Mouse (Mus musculus) heart, postnatal 10 days (tissue): Measurements from ENCODE around the gene Itga10. TPM values are rescaled to one million over a fixed set of nuclear protein-coding genes. Genes with fewer than 3 reads are reported as not detected.
"Not testable (repeated sequence)": the region's sequence is repeated elsewhere in the genome, so short reads cannot be mapped to it uniquely, and the experiment has no call there.

Experiments used
- DNase-seq, 2 experiments: peaks; one replicate each; pipeline ENCODE4 v3.0.0; 2021
- intact Hi-C: fragments of 180-260 bp; cut with DNase I; formaldehyde crosslinking; loops from one replicate; pipeline ENCODE4 v1.15.1; 2025
- total RNA-seq, 2 experiments: library from RNA; stranded (reverse); gene quantifications; 2 replicates each; pipeline ENCODE4 v1.2.3; 2021

Gene Itga10
- total RNA-seq, 2 experiments from 2014 or later: 0.60 to 1.5 TPM

- DNase-seq: no peak
- intact Hi-C loops: no loop called here
Observed at GRCm38 (mm10) chr3:96675690-96676089, 30.3 kb downstream of the Itga10 start.

GRCm38 (mm10) chr3:96678456-96678855, 33.1 kb downstream of the Itga10 start:
- intact Hi-C loops: no loop called here
- DNase-seq: no peak

DNA sequence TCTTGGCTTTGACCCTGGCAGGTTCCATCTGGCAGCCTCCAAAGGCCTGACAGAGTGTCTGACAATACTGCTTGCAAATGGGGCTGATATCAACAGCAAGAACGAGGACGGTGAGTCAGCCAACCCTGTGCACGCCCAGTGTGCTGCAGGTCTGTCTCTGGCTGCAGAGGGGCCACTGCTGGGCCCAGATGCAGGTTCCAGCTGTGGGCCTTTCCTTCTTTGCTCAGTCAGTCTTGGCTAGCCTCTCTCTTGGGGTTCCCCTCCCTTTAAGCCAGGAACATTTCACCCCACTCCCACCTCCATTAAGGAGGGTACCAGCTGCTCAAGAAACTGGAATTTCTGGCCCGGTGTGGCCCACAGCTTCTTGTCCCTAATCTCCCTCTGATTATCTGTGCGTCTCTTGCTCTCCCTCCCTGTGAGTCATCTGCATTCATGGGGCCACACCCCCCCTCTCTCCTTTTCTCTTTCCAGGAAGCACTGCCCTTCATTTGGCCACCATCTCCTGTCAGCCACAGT, 33.8 kb downstream of the Itga10 start:
- no peak for DNase-seq
- intact Hi-C loops: no loop called here

GRCm38 (mm10) chr3:96680269-96680956, 35.0 kb downstream of the Itga10 start:
- no peak for DNase-seq
- intact Hi-C loops: no loop called here

GRCm38 (mm10) chr3:96683496-96683895, 38.1 kb downstream of the Itga10 start:
- no peak for DNase-seq
- intact Hi-C loops: no loop called here

GRCm38 (mm10) chr3:96684151-96684821, 38.9 kb downstream of the Itga10 start:
- DNase-seq: peak in 1 of 2 experiments; percentile 34
- intact Hi-C loops: no loop called here

DNA sequence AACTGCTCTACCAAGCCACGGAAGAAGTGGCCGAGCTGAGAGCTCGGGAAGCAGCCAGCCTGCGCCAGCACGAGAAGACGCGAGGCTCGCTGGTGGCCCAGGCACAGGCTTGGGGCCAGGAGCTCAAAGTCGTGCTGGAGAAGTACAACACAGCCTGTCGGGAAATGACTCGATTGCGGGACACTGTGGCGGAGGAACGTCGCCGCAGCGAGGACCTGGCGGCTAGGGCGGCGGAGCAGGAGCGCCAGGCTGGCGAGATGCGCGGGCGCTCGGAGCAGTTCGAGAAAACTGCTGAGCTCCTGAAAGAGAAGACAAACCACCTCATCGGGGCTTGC, 39.4 kb downstream of the Itga10 start:
- intact Hi-C loops: no loop called here
- peak in 1 of 2 experiments; percentile 32 for DNase-seq

DNA sequence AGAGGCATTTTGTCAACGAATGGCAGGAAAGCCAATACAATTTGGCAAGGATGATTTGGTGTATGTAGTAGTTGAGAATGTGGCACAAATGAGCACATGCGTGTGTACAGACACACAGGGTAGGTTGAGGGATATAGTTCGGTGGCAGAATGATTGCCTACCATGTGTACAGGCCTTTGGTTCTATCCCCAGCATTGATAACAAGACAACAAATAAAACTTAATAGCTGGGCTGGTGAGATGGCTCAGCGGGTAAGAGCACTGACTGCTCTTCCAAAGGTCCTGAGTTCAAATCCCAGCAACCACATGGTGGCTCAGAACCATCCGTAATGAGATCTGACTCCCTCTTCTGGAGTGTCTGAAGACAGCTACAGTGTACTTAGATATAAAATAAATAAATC, 40.7 kb downstream of the Itga10 start:
- intact Hi-C loops, DNase-seq: not testable (repeated sequence)

DNA sequence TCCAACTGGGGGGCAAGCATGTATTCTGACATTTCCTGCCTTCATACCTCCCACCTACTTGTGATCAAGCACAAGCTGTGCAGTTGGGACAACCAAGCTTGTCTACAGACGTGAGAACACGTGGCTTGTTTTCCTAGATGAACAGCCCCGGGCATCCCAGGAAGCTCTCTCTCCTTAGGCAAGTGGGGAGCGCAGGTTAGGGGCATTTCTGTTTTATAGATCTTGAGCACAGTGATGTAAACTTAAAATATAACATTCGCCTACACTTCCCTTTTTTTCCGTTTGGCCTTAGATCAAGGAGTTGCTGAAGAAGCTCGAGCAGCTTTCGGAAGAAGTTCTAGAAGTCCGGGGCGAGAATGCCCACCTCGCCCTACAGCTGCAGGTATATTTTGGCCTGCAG, 43.5 kb downstream of the Itga10 start:
- no peak for DNase-seq
- intact Hi-C loops: no loop called here

DNA sequence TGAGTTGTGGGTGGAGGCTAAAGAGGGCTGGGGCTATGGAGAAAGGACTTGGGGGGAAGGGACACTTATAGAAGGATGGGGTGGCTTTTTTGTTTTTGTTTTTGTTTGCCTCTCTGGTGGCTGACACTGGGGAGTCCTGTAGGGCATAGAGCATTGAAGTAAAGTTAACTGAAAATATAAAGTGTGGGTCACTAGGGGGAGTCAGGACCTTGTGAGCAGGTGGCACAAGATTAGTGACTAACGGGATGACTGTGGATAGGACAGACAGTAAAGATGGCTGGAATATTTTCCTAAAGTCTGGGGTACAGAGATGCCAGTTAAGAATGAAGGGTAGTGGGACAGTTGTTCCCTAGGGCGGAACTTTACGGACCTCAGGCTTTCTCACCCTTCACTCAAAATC, 44.9 kb downstream of the Itga10 start:
- intact Hi-C loops: no loop called here
- no peak for DNase-seq

DNA sequence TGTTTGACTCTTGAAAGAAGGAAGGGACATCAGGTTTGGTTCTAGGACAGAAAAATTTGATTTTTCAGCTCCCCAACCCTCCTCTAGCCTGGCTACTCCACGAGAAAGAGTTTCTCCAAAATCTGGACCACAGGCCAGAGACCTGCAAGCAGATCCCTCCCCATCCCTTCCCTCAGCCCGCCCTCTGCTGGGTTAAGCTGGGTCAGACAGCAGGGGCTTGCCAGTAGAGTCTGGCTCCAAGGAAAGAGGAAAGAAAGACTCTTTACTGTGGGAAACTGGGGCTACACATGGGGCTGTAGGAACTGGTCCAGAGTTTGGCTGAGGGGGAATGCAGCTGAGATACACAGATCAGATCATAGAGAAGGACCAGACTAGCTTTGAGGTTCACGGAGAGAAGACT, 47.1 kb downstream of the Itga10 start:
- peak; percentile 63 to 76 for DNase-seq

GRCm38 (mm10) chr3:96693579-96693978, 48.2 kb downstream of the Itga10 start:
- DNase-seq: no peak
- intact Hi-C loops: no loop called here

More for the DNA sequence above, 47.1 kb downstream of the Itga10 start:
- intact Hi-C loops: no loop called here

DNA sequence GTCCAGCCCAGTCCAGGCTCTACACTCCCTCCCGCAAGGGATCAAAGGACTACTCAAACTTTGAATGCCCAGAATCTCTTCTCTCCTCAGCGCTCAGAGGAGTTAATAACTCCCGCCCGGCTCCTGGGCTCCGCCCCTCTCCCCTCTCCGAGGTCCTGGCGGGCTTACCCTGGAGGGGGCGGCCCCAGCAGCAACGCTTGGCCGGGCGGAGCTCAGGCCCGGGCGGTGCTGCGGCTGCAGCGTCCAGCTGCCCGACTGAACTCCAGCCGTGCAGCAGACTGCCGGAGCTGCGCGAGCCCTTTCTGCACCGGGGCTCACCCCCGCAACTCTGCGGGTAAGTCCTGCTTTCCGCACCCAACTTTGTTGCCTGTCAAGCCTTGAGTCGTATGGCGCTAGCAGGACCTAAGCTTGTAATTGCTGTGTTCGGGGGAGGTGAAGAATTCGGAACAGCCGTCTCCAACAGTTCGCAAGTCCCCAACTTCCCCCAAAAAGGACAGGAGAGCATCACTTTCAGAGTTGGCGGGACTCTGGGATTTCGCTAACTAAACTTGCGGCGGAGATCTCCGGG, 50.9 kb downstream of the Itga10 start, which contains the start of gene Pias3:
Pias3 (plus strand) TSS at position 187 of the 568 bp plus-strand sequence.
- DNase-seq: peak; percentile 88 to 91
- intact Hi-C loops: loop anchor here (5.0 kb wide), 1 partner anchor 59 kb away; the partner anchor contains the start of genes Gm42957 and Pex11b

GRCm38 (mm10) chr3:96696766-96697732, 51.7 kb downstream of the Itga10 start:
- intact Hi-C loops: loop anchor here (5.0 kb wide), 1 partner anchor 60 kb away; the partner anchor contains the start of genes Gm42957 and Pex11b
- peak; percentile 92 to 95 for DNase-seq

- intact Hi-C loops: loop anchor here (5.0 kb wide), 1 partner anchor 62 kb away; the partner anchor contains the start of genes Gm42957 and Pex11b
- no peak for DNase-seq
Observed at GRCm38 (mm10) chr3:96698993-96699690, 53.8 kb downstream of the Itga10 start.

DNA sequence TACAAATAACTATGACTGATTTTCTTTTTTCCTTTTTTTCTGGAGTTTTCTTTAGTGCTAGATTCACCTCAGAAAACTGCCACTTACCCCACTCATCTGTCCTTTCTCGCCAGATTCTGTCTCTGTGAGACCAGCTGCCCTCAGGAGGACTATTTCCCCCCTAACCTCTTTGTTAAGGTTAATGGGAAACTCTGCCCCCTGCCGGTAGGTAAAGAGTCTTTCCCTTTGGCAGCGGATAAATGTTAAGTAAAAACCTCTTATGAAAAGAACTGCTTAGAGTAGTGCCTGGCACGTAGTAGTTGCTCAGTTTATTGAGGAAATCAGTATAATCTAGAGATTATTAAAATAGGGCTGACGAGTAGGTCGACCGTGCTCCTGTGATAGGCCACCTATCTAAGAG, 55.0 kb downstream of the Itga10 start:
- peak in 1 of 2 experiments; percentile 61 for DNase-seq
- intact Hi-C loops: no loop called here

GRCm38 (mm10) chr3:96701003-96701402, 55.6 kb downstream of the Itga10 start:
- intact Hi-C loops: no loop called here
- DNase-seq: no peak

GRCm38 (mm10) chr3:96704778-96705177, 59.4 kb downstream of the Itga10 start:
- DNase-seq: peak in 1 of 2 experiments; percentile 38
- intact Hi-C loops: loop anchor here (5.0 kb wide), 1 partner anchor 37 kb away; no protein-coding TSS in a partner anchor

DNA sequence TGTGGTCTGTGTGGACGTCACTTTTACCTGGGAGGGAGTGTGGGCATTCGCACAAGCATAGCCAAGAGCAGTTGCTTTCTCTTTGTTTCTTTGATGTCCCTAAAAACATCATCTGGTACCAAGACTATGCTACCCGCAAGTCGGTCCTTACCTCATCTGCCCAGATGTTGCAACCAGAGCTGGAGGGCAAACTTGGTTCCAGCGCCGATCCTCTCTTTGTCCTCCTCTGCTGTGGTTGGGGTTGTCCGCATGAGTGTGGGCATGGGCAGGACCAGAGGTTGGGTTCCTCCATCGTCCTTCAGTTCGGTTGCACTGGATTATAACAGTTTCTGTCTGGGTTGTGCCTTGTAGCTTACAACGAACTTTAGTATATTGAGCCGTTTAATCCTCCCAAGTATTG, 60.8 kb downstream of the Itga10 start:
- intact Hi-C loops: loop anchor here (5.0 kb wide), 1 partner anchor 39 kb away; no protein-coding TSS in a partner anchor
- DNase-seq: no peak
